Comparison of ENCODE assay signal across 7 mouse cellular contexts in genomic region chr5:118558841-118559240, GRCm38 (mm10). TPM values are rescaled to one million over a fixed set of nuclear protein-coding genes. Genes with fewer than 3 reads are reported as not detected.
A peak's percentile ranks its signal among the peaks of the same experiment; 100 is the strongest.
DNase-seq lines count a peak whose midpoint lies in the region; ATAC-seq and TF ChIP-seq lines count a peak whose summit lies in the region.

No protein-coding gene starts in this region.

- H3K4me1 ChIP-seq in heart, embryonic 10.5 days = peaks cover 37% of the 10 kb centered on the region
- peaks cover 36% of the 10 kb centered on the region for H3K4me1 ChIP-seq in midbrain, embryonic 10.5 days
- peaks cover 3% of the 10 kb centered on the region; the same call in 1 of the 2 replicates for H3K4me1 ChIP-seq in midbrain, postnatal 0 days (ENCODE audit: insufficient read depth, low read length)
- peaks cover 7% of the 10 kb centered on the region for H3K4me1 ChIP-seq in embryonic facial prominence, embryonic 11.5 days (ENCODE audit: control insufficient read depth, insufficient read depth, low read length)
- peaks cover 41% of the 10 kb centered on the region for H3K4me1 ChIP-seq in liver, embryonic 16.5 days (ENCODE audit: control insufficient read depth, low read depth, low read length)

- 75% methylated on average over 6 of the region's 6 CpGs for WGBS in heart, embryonic 10.5 days
- WGBS in midbrain, embryonic 10.5 days = 78% methylated on average over 6 of the region's 6 CpGs
- WGBS in midbrain, postnatal 0 days = 87% methylated on average over 6 of the region's 6 CpGs
- 45% methylated on average over 6 of the region's 6 CpGs for WGBS in embryonic facial prominence, embryonic 11.5 days
- WGBS in liver, embryonic 16.5 days (ENCODE audit: insufficient replicate concordance) = 81% methylated on average over 6 of the region's 6 CpGs

- intact Hi-C loops in heart, postnatal 25 days (cut with DNase I) = loop anchor here (2.0 to 5.0 kb wide), 2 partner anchors 44 to 77 kb away; no protein-coding TSS in a partner anchor

- H3K27ac ChIP-seq in heart, embryonic 10.5 days = 0 out of 2 replicates have a peak overlapping the region, but pooled peaks have one; percentile 97
- H3K27ac ChIP-seq in midbrain, embryonic 10.5 days (replicated peaks) = no peak overlapping the region
- H3K27ac ChIP-seq in midbrain, postnatal 0 days (ENCODE audit: low read depth, low read length) = no peak overlapping the region
- no peak overlapping the region for H3K27ac ChIP-seq in embryonic facial prominence, embryonic 11.5 days (replicated peaks; ENCODE audit: low read depth, low read length)
- H3K27ac ChIP-seq in liver, embryonic 16.5 days (ENCODE audit: low read length) = no peak overlapping the region

- H3K36me3 ChIP-seq in heart, embryonic 10.5 days = no peaks in the 10 kb centered on the region
- no peaks in the 10 kb centered on the region for H3K36me3 ChIP-seq in midbrain, embryonic 10.5 days
- no peaks in the 10 kb centered on the region for H3K36me3 ChIP-seq in midbrain, postnatal 0 days (ENCODE audit: insufficient read depth, low read length)
- no peaks in the 10 kb centered on the region for H3K36me3 ChIP-seq in embryonic facial prominence, embryonic 11.5 days (replicated peaks; ENCODE audit: control insufficient read depth, insufficient read depth, low read depth, low read length)
- H3K36me3 ChIP-seq in liver, embryonic 16.5 days (ENCODE audit: control insufficient read depth, insufficient read depth) = no peaks in the 10 kb centered on the region; the same call in 1 of the 2 replicates

- no peak overlapping the region for H3K4me2 ChIP-seq in midbrain, postnatal 0 days (ENCODE audit: low read depth, low read length, poor library complexity, severe bottlenecking)
- no peak overlapping the region for H3K4me2 ChIP-seq in embryonic facial prominence, embryonic 11.5 days (ENCODE audit: low read depth, low read length)
- H3K4me2 ChIP-seq in liver, embryonic 16.5 days (ENCODE audit: low read depth, low read length) = peak overlapping the region; percentile 86

- no peaks in the 10 kb centered on the region for H3K9me3 ChIP-seq in heart, embryonic 10.5 days
- H3K9me3 ChIP-seq in midbrain, embryonic 10.5 days (replicated peaks) = peaks cover 3% of the 10 kb centered on the region; the same call in 1 of the 2 replicates
- H3K9me3 ChIP-seq in midbrain, postnatal 0 days (ENCODE audit: low read length) = no peaks in the 10 kb centered on the region
- H3K9me3 ChIP-seq in embryonic facial prominence, embryonic 11.5 days (replicated peaks; ENCODE audit: control insufficient read depth, low read length) = no peaks in the 10 kb centered on the region
- 0 out of 2 replicates have a peak, but pooled peaks cover 5% of the 10 kb centered on the region for H3K9me3 ChIP-seq in liver, embryonic 16.5 days (replicated peaks; ENCODE audit: control insufficient read depth, low read length)

- no peak overlapping the region for H3K4me3 ChIP-seq in heart, embryonic 10.5 days
- H3K4me3 ChIP-seq in midbrain, embryonic 10.5 days = peak overlapping the region; percentile 87; the same call in 1 of the 2 replicates
- no peak overlapping the region for H3K4me3 ChIP-seq in midbrain, postnatal 0 days (ENCODE audit: low read depth, low read length)
- H3K4me3 ChIP-seq in embryonic facial prominence, embryonic 11.5 days (ENCODE audit: low read depth, low read length) = no peak overlapping the region
- no peak overlapping the region for H3K4me3 ChIP-seq in liver, embryonic 16.5 days (ENCODE audit: low read depth, low read length)

- no peak overlapping the region for H3K9ac ChIP-seq in midbrain, postnatal 0 days (replicated peaks; ENCODE audit: low read length, poor library complexity, severe bottlenecking)
- peak overlapping the region; percentile 97; the same call in 1 of the 2 replicates for H3K9ac ChIP-seq in embryonic facial prominence, embryonic 11.5 days (replicated peaks; ENCODE audit: low read length)
- no peak overlapping the region for H3K9ac ChIP-seq in liver, embryonic 16.5 days (ENCODE audit: low read depth, low read length)

- H3K27me3 ChIP-seq in heart, embryonic 10.5 days (ENCODE audit: insufficient read depth, poor library complexity, severe bottlenecking) = peaks cover 4% of the 10 kb centered on the region; the same call in 1 of the 2 replicates
- peaks cover 31% of the 10 kb centered on the region for H3K27me3 ChIP-seq in midbrain, embryonic 10.5 days (ENCODE audit: low read depth, poor library complexity, severe bottlenecking)
- no peaks in the 10 kb centered on the region for H3K27me3 ChIP-seq in midbrain, postnatal 0 days (ENCODE audit: insufficient read depth, low read length)
- no peaks in the 10 kb centered on the region for H3K27me3 ChIP-seq in embryonic facial prominence, embryonic 11.5 days (ENCODE audit: control insufficient read depth, insufficient read depth, low read length)
- H3K27me3 ChIP-seq in liver, embryonic 16.5 days (ENCODE audit: control insufficient read depth, insufficient read depth, low read depth, low read length) = peaks cover 3% of the 10 kb centered on the region

- no peak for ATAC-seq in midbrain, postnatal 0 days (ENCODE audit: low FRiP score)
- no peak for ATAC-seq in embryonic facial prominence, embryonic 11.5 days (replicated peaks; ENCODE audit: insufficient number of reproducible peaks, low FRiP score, low TSS enrichment, low read depth)
- ATAC-seq in liver, embryonic 16.5 days (ENCODE audit: low read depth) = no peak
- ATAC-seq in CD4-positive, CD25-positive, alpha-beta regulatory T cell, adult 4 months = no peak

- DNase-seq in heart, embryonic 10.5 days (ENCODE audit: low spot score) = no peak
- DNase-seq in heart, postnatal 25 days (ENCODE audit: low spot score) = no peak
- DNase-seq in midbrain, embryonic 10.5 days (ENCODE audit: low spot score) = no peak
- DNase-seq in midbrain, postnatal 0 days (ENCODE audit: low spot score) = no peak
- DNase-seq in embryonic facial prominence, embryonic 11.5 days (ENCODE audit: low spot score) = no peak

- no peak for TF ChIP-seq CTCF in midbrain, postnatal 0 days (IDR thresholded peaks at IDR 0.05)

RNA-seq across cellular contexts. Expression of gene Med13l, which starts 1.6 kb away (rescaled TPM):
- polyA plus RNA-seq in heart, embryonic 10.5 days (2016; fragmentation: Nextera tagmentation; extraction: Ambion mirVana) = 9.0 and 10.0 TPM in 2 replicates
- total RNA-seq in heart, postnatal 25 days (2021) = 10 to 100 TPM; 29.9 to 30.8 TPM
- 9.9 TPM in 2 replicates for polyA plus RNA-seq in midbrain, embryonic 10.5 days (2016; fragmentation: Nextera tagmentation; extraction: Ambion mirVana)
- 29.5 and 30.7 TPM in 2 replicates for total RNA-seq in midbrain, postnatal 0 days (2014; rRNA removed)
- 8.5 and 10.5 TPM in 2 replicates for polyA plus RNA-seq in midbrain, postnatal 0 days (2015; fragmentation: Nextera tagmentation; extraction: Ambion mirVana)
- polyA plus RNA-seq in embryonic facial prominence, embryonic 11.5 days (2014; fragmentation: Nextera tagmentation; extraction: Ambion mirVana) = 10.1 and 11.4 TPM in 2 replicates
- polyA plus RNA-seq in liver, embryonic 16.5 days (2015; fragmentation: Nextera tagmentation; extraction: Ambion mirVana) = 11.2 and 12.2 TPM in 2 replicates
- polyA plus RNA-seq in CD4-positive, CD25-positive, alpha-beta regulatory T cell, adult 4 months (2017; shearing (Covaris generic)) = 10 to 100 TPM; 22.0 to 25.3 TPM
